Mouse (Mus musculus) heart, postnatal 10 days (tissue): ENCODE results near the gene Serpina6. TPM values are rescaled to one million over a fixed set of nuclear protein-coding genes. Genes with fewer than 3 reads are reported as not detected.
"Not testable (repeated sequence)": the region's sequence is repeated elsewhere in the genome, so short reads cannot be mapped to it uniquely, and the experiment has no call there.

Experiments used
- DNase-seq, 2 experiments: peaks; one replicate each; pipeline ENCODE4 v3.0.0; 2021
- intact Hi-C: fragments of 180-260 bp; cut with DNase I; formaldehyde crosslinking; loops from one replicate; pipeline ENCODE4 v1.15.1; 2025
- total RNA-seq, 2 experiments: library from RNA; stranded (reverse); gene quantifications; 2 replicates each; pipeline ENCODE4 v1.2.3; 2021

Serpina6 gene
- not detected for total RNA-seq

DNA sequence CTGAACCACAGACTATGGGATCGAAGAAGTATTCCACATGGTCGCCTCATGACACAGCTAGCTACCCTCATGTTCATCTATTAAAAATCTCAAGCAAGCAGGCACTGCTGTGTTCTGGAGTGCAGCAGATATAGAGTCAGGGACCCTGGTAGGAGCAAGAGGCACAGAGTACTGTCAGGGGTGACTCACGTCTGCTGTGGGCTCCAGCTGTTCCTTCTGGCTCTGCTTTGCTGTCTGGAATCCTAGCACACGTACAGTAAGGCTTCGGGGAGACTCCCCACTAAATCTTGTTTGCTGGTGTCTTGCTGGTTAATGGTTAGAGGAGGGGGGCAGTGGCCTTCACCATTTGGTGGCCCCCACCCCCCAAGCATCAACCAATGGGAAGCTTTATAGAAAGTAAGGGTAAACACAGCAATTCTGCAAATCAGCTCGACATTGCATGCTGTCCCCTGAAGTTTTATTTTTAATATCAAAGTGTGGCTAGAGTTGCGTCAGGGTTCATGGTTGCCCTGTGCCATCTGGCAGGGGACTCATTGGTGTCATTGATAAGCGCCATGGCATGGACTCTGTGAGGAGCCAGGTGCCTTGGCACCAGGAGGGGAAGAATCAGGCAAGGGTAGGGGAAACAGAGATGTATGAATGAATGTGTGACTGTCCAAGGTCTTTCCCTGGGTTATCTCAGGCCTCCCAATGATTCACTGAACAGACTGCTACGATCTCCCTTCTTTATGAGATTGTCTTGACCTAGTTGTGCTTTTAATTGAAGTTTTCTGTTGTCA is at the start of gene Serpina6:
Gene Serpina6 (minus strand): TSS at position 365 of the 779 bp plus-strand sequence.
- intact Hi-C loops, result no loop called here
- DNase-seq, result peak; percentile 9 to 14

DNA sequence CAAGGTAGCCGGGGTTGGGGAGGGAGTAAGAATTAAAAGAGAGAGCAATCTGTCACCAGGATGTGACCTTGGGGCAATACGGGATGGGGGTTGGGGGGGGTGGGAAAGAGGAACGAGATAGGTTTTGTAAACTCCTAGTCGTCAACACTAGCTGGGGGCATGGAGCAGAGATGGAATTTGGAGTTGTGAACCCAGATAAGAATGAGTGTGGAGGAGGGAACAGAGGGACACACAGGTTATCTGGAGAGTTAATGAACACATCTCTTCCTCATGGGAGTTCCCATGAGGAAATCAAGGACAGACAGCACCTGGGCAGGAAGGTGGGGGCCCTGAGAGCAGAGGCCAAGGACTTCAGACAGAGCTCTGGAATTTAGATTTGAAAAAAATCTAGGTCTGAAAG is 49.1 kb upstream of the Serpina6 start:
- no peak for DNase-seq
- intact Hi-C loops, result no loop called here

DNA sequence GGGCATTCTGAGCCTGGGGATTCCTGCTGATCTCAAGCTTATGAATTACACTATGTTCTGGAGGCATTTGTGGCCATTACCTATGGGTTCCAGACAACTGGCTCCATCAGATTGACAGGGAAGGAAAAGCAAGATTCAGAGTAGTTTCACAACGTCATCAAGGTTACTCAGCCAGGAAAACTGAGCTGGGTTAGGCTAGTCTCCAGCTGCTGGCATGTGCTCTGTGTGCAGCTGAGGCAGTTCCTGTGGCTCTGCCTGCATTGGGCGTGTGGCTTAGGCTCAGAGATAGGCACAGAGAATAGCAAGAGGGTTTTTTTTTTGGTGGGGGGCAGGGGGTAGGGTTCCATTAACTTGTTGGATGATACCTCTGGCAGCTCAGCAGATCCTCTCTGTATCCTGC is 48.5 kb upstream of the Serpina6 start:
- intact Hi-C loops, result no loop called here
- no peak for DNase-seq

DNA sequence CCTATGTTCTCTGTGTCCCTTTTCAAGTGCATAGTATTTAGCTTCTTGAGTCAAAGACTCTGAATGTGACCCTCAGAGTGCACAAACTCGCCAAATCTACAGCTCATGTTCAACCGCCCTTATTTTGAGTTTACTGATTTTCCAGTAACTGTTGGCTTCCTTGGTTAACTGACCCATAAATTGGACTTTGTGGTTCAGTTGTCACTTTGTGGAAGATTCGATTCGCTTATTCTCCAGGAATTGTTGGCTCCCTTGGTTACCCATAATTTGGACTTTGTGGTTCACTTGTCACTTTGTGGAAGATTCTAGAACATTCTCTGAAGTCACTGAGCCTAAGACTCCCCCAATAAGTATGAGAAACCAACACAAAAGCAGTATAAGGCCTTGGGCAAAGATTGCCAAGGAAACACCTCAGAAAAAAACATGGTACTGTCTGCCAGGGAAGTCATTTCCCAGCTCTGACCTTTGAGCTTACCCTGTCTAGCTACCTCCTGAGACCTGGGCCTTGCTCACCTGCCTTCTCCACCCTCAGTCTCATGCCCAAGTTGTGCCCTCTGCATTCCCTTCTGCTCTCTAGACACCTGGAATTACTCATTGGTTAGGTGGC is 43.2 kb upstream of the Serpina6 start:
- intact Hi-C loops, result no loop called here
- no peak for DNase-seq

DNA sequence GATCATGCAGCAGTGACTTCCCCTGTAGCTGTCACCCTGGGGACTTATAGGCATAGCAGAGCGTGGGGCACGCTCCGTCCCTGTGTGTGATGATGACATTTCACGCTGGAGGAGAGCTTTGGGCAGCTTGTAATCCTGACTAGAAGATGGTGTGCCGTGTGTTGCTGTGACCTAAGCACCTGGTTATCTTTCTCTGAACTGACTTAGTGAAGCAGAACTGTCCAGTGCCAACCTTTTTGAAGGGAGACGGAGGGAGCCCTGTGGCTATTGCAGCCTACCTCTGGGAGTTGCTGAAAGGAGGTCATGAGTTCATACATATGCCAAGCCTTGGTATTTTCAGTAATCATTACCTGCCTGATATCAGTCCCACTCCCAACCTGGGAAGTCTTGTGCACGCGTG is 38.4 kb upstream of the Serpina6 start, which contains the start of gene Serpina1f:
Gene Serpina1f (minus strand): TSS at position 101 of the 400 bp plus-strand sequence.
- intact Hi-C loops, result no loop called here
- no peak for DNase-seq

DNA sequence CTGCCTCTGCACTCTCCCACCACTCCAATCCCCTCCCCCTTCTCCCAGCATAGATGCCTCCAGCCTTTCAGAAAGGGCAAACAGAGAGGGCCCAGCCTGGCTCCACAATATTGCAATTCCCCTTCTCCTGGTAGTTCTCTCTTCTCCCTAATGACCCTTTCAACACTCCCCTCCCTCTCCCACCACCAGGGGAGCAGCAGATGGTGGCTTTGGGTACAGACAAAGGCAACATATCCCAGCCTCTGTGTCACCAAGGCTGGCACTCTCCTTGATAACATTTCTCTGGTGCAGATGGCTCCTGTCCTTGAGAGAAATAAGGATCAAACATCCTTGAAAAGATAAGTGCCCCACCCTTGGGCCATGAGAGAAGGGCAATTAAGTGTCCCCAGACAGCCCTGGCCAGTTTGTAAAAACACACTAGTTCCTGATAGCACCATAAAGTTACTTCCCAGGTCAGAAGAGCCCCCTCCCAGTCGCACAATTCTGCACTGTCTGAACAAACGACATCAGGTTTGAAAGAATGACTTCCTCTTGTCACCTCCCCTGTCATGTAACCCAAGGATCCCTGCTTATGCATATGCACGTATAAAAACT is 31.3 kb upstream of the Serpina6 start:
- intact Hi-C loops, result no loop called here

DNA sequence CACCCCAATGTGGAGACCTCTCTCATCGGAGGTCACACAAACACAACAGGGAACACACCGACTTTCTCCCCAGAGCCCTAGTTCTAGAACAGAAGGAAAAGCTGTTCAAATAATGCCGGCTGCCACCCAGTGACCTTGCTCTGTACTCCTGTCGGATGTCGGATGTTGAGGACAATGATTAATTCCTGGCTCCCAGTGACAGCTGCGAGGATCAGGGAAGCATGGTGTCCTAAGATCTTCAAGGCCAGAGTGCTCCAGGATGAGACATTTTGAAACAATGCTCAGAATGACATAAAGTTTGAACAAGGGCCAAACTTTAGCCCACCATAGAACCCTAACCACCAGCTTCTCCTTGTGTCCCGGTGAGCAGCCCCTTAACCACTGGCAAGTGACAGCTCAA is 30.0 kb upstream of the Serpina6 start:
- intact Hi-C loops, result no loop called here
- no peak for DNase-seq

More for the DNA sequence above, 31.3 kb upstream of the Serpina6 start:
- DNase-seq, result no peak

DNA sequence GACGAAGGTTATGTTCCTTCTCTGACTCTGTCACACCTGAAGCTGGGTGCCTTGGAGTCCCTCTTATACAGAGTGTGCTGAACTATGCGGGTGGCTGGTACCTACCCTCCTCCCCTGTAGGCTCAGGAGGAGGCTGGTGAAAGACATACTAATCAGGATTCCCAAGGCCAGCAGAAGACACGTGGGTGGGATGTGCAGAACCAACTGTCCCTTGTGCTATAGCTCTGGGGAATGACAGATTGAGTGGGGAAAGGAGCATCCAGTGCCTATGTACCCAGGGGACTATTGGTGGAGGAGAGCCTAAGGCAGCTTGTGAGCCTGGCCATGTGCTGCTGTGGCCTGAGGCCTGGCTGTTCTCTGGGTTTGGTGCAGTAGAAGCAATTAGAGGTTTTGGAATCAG is 29.0 kb upstream of the Serpina6 start:
- DNase-seq, result no peak
- intact Hi-C loops, result no loop called here

DNA sequence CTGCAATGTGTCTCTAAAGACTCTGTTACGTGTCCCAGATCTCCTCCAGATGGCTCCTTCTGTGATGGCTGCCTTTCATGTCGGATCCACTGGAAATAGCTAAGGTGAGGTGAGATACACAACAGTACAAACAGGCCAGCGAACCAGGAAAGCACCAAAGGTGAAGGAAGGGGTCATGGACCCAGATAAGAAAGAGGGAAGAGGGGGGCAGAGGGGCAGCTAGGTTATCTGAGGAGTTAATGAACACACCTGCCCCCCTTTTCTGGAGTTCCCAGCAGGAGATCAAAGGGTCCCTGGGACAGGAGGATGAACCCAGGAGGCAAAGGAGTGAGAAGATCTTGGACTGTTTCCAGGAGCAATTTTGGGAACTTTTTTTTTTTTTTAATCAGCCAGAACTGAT is 28.4 kb upstream of the Serpina6 start:
- DNase-seq, result no peak
- intact Hi-C loops, result no loop called here

DNA sequence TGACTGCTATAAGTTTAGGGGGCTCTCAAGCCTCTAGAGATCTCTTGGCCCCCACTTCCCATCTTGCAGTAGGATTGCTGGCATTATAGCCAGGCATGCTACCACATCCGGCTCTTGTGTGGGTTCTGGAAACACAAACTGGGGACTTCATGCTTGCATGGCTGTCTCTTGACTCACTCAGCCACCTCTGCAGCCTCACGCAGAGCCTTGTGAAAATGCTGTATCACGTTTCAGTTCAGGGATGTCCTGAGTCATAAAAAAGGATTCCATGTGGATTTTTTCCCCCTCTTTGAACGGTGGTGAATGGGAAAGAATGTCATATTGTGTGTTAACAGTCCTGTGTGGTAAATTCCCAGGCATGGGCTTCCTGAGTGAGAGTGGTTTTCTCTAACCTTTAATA is 26.8 kb upstream of the Serpina6 start:
- intact Hi-C loops, result no loop called here
- DNase-seq, result no peak

DNA sequence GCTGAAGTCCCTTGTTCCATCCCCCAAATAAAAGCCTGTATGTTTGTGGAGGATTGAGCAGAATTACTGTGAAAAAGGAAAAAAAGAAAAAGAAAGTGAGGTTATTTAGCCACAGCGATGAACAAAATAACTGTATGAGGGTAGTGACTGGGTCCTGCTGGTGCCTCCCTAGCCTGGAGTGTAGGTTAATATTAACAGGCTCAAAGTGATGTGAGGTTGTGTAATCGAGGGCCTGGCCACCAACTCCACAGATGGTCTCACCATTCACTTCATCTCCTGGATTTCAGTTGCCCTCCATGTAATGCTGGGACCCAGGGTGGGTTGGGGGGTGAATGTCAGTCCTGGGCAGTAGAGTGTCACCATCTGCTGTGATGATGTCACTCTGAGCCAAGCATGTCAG is 24.7 kb upstream of the Serpina6 start:
- intact Hi-C loops, result no loop called here
- no peak for DNase-seq

DNA sequence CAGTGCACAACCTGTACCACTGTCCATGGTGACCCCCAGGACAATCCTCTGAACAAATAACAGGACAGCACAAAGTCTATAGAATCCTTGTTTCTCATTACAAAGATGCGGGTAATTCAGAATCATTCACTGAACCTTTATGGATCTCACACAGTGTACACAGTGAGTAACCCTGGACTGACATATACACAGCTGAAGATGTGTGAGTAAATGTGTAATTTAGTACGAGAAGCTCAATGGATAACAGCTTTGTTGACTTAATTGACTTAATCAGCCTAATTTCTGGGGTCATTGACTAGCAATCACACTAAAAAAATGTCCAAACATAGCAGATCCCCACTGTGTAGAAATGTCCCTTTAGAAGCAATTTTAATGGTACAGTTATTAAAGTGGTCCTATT is 24.2 kb upstream of the Serpina6 start:
- intact Hi-C loops, result no loop called here
- DNase-seq, result no peak

DNA sequence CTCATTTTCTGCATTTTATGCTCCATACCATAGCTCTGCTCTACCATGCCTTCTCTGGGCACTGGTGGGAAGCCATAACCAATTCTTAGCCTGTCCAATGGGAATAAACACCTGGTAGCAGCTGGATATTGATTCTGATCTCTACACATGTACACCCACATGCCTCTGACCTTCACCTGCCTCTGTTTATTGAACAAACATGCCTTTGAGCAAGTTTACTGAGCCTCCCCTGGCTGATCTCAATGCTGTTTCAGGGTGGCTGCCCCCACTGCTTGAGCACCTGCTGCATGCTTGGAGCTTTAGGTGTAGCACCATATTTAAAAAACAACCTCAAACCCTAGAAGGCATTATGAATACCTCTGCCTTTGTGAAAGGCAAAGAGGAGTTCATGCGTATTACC is 22.8 kb upstream of the Serpina6 start:
- DNase-seq, intact Hi-C loops: not testable (repeated sequence)

DNA sequence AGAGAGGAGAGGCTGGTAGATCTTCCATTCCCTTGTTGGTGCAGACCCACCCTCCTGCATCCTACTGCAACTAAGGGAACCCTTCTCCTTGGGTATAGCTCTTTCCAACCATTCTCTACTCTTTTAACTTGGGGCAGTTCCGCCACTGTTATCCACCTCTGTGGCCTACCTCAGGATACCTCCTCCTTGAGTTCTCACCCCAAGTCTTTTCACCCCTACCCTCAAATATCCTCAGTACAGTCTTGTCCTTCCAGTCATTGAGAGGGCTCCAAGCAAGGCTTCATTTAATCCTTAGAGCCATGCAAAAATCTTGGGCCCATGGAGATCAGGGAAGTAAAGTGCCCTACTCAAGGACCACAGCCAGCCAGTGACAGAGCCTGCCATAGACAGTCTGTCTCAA is 19.0 kb upstream of the Serpina6 start, which contains the start of gene Serpina16:
Gene Serpina16 (minus strand): TSS at position 101 of the 400 bp plus-strand sequence.
- intact Hi-C loops, result no loop called here

DNA sequence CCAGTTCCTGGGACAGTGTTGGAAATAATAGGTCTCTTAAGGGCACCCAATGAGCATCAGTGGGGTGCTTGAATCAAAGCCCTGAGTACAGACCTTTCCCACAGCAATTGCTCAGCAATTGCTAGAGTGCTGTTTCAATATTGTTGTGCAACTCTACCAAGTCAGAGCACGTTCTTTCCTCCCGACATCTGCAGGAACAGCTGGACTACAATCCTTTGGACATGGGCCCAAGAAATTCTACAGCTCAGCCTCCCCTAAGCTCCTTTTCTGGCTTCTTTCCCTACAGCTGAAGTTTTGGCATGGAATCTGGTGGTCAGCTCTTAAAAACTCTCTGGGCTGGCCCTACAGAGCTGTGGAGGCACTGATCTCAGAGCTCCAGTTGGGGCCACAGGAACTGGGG is 16.2 kb upstream of the Serpina6 start:
- intact Hi-C loops, result no loop called here
- peak; percentile 77 to 80 for DNase-seq

More for the DNA sequence above, 19.0 kb upstream of the Serpina6 start, which contains the start of gene Serpina16:
- DNase-seq, result no peak

DNA sequence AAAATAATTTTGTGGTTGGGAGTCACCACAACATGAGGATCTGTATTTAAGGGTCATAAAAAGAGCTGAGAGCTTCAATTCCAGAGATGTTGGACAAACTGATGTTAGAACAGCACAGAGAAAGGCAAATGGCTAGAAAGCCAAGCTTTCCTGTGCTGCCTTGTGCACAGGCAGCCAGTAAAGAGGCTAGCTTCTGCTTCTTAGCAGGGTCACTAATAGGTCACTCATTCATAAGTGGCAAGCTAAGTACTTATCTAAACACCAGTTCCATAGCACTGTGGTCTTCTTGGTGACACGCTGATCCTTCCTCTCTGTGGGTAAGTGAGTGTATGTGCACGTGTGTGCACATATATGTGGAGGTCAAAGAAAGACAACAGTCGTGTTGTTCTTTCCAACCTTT is 14.5 kb upstream of the Serpina6 start:
- DNase-seq, result no peak
- intact Hi-C loops, result no loop called here

DNA sequence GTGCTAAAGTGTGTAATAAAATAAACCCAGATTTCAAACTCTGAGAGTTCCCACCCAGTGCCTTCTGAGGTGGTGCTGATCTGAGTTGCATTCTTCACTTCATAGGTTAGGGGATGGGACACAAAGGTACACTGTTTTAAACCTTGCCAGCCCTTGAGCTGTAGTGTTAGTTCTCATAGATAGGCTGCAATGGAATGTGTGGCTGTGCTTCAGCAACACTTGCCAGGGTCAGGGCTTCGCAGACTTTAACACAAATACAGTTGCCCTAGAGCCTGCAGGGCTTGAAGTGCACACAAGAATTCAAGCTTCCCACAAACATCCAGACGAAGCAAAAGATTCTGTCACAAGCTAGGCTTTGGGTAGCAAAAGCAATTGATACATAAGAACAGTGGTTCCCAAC is 14.0 kb upstream of the Serpina6 start:
- no peak for DNase-seq
- intact Hi-C loops, result no loop called here

DNA sequence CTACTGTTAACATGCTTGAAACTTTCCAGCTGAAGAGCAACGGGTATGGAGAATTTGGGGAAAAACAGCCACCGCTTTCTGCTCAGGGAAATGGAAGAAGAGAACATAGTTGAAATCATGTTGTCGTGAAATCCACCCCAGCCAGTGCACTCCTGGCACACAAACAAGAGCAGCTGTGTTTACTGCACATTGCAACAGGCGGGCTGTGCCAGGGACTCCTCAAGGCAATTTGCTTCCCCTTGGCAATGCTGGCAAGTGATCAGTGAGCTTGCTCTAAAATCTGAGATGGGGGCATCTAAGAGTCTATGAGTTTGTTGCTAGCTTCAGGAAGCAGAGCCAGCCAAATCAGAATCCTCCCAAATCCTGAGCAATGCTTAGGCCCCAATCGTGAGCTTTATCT is 13.3 kb upstream of the Serpina6 start:
- peak in 1 of 2 experiments; percentile 5 for DNase-seq
- intact Hi-C loops, result no loop called here

DNA sequence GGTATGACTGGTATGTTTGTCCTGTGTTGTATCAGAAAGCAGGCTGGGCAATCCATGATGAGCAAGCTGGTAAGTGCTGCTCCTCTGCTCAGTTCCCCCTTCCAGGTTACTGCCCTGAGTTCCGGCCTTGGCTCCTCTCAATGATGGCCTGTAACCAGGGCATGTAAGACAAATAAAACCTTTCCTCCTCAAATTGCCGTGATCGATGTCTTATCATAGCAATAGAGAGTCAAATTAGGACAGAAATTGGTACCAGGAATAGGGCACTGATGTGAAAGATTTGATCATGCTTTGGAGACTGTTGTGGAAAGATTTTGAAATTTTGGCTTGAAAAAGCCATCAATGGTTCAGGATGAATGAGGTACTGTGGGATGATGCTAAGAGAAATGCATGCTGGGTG is 8.3 kb upstream of the Serpina6 start:
- intact Hi-C loops, result no loop called here

DNA sequence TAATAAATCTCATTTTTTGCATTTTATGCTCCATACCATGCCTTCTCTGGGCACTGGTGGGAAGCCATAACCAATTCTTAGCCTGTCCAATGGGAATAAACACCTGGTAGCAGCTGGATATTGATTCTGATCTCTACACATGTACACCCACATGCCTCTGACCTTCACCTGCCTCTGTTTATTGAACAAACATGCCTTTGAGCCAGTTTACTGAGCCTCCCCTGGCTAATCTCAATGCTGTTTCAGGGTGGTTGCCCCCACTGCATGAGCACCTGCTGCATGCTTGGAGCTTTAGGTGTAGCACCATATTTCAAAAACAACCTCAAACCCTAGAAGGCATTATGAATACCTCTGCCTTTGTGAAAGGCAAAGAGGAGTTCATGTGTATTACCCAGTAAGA is 5.0 kb upstream of the Serpina6 start:
- intact Hi-C loops, DNase-seq: not testable (repeated sequence)

More for the DNA sequence above, 8.3 kb upstream of the Serpina6 start:
- DNase-seq, result no peak

DNA sequence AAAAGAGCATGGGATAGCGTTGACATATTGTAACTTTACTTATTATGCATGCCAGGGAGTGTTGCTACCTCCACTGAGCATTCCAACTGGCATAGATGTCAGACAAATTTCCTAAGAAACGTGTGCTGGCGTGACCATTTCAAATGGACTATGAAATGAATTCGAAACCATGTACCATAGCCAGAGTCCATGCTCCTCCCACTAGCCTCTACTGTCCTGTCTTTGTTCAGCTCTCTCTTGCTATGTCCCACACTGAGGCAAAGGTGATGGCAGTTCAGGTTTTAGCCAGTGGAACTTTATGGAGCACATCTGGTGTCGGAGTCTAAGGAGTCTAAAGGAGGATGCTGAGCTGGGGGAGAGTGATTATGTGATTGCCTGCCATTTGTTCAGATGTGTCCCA is 3.1 kb upstream of the Serpina6 start:
- intact Hi-C loops, result no loop called here

DNA sequence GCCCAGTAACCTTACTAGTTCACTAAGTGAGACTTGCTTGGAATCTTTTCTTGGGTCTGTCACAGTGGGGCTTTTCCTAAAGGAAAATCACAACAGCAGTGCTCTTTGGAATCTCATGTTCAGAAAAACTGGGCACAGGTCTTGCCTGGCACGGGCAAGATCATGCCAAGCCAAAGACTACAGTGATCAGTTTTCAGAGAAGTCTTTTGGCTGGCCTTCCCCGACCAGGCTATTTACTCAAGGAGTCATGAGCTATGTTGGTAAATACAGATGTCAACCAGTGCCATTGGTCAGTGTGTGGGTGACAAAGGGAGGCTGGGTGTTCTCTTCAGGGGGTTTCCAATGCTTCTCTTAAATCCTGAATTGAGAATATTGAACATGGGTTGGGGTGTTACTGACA is 2.2 kb upstream of the Serpina6 start:
- intact Hi-C loops, result no loop called here

More for the DNA sequence above, 3.1 kb upstream of the Serpina6 start:
- DNase-seq, result no peak

More for the DNA sequence above, 2.2 kb upstream of the Serpina6 start:
- DNase-seq, result no peak
